Mouse (Mus musculus): ENCODE data around the gene Carns1.

DNA sequence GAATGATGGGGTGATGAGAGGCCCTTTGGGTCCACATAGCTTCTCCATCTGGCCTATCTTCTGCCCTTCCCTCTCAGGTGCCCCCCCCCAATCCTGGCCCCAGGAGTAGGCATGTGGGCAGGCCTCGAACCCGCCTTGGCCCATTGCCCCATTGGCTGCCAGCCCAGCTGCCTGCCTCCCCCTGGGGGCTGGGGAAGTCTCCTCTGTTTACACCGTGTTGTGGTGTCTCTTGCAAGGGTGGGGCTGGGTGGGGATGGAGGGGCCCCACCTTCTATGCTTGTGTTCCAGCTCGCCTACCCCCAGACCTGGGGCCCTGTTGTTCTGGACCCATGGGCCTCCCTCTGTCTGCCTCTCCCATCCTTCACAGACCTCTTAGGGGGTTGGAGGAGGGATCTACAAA, 45.1 kb upstream of the Carns1 start:
- TF ChIP-seq POLR2A (IDR thresholded peaks at IDR 0.05; ENCODE audit: control insufficient read depth, low read depth, low read length) = no peak
- TF ChIP-seq CTCF (IDR thresholded peaks at IDR 0.05; ENCODE audit: control insufficient read depth, insufficient read depth, insufficient replicate concordance, low read depth, low read length) = no peak

Measured in testis, adult 2 months (tissue).